Mouse (Mus musculus): ENCODE measurements around the gene Hecw2. TPM values are rescaled to one million over a fixed set of nuclear protein-coding genes. Genes with fewer than 3 reads are reported as not detected.

Gene Hecw2
- polyA plus RNA-seq, 1 experiment from 2014 or later, result 7.2 TPM

DNA sequence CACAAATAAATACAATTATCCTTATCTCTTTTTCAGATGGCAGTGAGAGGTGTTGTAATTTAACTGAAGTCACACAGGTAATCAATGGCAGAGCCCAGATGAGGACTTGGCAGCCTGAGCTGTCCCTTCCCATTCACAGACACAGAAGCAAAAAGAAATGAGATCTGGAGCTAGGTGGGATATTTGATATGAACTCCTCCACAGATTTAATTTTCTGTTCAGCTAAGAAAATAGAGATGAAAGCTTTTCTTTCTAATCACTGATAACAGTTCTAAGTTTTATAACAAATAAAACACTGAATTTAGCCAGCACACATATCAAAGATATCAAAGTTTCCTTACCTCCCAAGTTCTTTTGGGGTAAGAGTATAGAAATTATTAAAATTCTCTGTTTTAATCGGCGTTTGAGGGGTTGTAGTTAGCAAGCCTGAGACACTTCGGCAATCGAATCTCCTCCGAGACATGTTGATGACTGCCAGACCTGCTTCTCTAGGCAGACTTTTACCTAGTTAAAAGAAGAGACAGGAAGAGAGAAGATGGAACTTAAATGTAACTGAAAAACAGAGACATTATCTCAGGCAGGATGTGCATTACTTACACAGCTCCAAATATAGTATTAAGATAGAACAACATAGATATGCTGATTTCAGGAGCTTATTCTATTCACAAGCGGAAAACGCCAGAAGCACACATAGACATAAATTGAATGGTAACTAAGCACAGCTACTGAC lies 418.6 kb downstream of the Hecw2 start:
- Histone ChIP-seq H3K4me3 (no peak overlapping the region), H3K9me3 (no peaks in the 10 kb centered on the region), H3K27me3 (no peaks in the 10 kb centered on the region), H3K27ac (no peak overlapping the region), H3K4me2 (no peak overlapping the region), H3K9ac (no peak overlapping the region), H3K4me1 (replicated peaks) (no peaks in the 10 kb centered on the region), H3K36me3 (no peaks in the 10 kb centered on the region)
- 93% methylated on average over 7 of the region's 7 CpGs for WGBS
- no peak for ATAC-seq (ENCODE audit: low FRiP score)

DNA sequence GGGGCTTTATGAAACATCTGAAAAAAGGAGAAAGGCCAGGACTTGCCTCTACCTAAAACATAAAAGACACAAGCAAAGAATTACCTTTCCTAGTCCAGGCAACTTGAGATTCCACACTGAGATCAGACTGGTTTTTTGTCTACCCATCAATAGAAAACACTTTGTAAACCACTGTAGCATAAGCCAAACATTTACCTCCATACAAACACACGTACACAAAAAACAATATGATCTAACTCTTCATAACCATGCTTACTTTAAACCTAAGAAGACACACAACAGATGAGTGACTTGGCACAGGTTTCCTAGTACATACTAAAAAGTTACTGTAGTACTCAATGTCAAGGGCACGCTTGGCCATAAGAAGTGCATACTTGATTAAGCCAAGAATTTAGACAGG lies 419.4 kb downstream of the Hecw2 start:
- H3K4me3 ChIP-seq, result no peak overlapping the region
- no peaks in the 10 kb centered on the region for H3K4me1 ChIP-seq (replicated peaks)
- H3K4me2 ChIP-seq, result no peak overlapping the region
- no peak for ATAC-seq (ENCODE audit: low FRiP score)
- H3K27me3 ChIP-seq, result no peaks in the 10 kb centered on the region
- H3K36me3 ChIP-seq, result no peaks in the 10 kb centered on the region
- no peak overlapping the region for H3K27ac ChIP-seq
- H3K9ac ChIP-seq, result no peak overlapping the region
- H3K9me3 ChIP-seq, result no peaks in the 10 kb centered on the region
- WGBS, result 95% methylated on average over 2 of the region's 2 CpGs

DNA sequence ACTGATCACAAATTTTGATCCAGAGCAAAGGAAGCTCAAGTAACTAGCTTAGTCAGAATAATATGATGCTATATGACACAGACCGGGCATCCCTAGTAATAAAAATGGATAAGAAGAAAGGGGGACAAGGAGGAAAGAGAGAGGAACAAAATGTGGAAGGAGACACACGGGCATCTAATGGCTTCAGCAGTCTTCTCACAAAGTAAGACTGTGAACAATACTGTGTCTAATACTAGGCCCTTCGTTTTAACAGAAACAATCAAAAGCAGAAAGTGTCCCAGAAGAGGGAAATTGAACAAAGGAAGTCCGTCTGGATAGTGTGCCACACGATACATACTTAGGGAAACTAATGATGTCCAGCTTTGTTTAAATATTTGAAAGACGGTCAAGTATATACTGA lies 419.9 kb downstream of the Hecw2 start:
- Histone ChIP-seq H3K27ac (no peak overlapping the region), H3K36me3 (no peaks in the 10 kb centered on the region), H3K27me3 (no peaks in the 10 kb centered on the region), H3K4me3 (no peak overlapping the region), H3K4me1 (replicated peaks) (no peaks in the 10 kb centered on the region), H3K9ac (no peak overlapping the region), H3K9me3 (no peaks in the 10 kb centered on the region), H3K4me2 (no peak overlapping the region)
- no peak for ATAC-seq (ENCODE audit: low FRiP score)
- WGBS, result 87% methylated on average over 6 of the region's 6 CpGs

DNA sequence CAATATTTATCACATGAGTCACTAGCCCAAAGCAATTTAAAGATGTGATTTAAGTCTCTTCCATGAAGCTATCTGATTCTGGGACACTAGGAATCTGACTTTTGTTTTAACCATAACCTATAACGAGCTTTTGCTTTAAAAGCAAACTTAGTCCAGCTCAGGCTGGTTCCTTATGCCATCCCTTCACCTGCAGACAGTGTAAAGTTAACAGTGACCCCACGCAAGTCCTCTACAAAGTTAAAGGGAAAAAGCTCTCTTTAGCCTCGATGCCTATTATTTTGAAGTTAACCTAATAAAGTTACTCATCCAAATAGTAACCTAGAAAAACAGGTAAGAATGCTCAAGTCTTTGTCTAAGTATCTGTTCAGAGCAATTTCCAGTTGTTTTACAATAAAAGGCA lies 420.4 kb downstream of the Hecw2 start:
- no peak overlapping the region for H3K27ac ChIP-seq
- 94% methylated on average over 3 of the region's 3 CpGs for WGBS

GRCm38 (mm10) chr1:53773994-53774393 lies 421.0 kb downstream of the Hecw2 start:
- H3K4me3 ChIP-seq, result no peak overlapping the region
- H3K27ac ChIP-seq, result no peak overlapping the region
- H3K9ac ChIP-seq, result no peak overlapping the region
- H3K27me3 ChIP-seq, result no peaks in the 10 kb centered on the region
- no peak overlapping the region for H3K4me2 ChIP-seq
- no peaks in the 10 kb centered on the region for H3K36me3 ChIP-seq
- ATAC-seq (ENCODE audit: low FRiP score), result no peak
- H3K9me3 ChIP-seq, result no peaks in the 10 kb centered on the region
- H3K4me1 ChIP-seq (replicated peaks), result no peaks in the 10 kb centered on the region
- 67% methylated on average over 6 of the region's 6 CpGs for WGBS

More for the DNA sequence above, 420.4 kb downstream of the Hecw2 start:
- no peak for ATAC-seq (ENCODE audit: low FRiP score)
- Histone ChIP-seq H3K4me1 (replicated peaks) (no peaks in the 10 kb centered on the region), H3K4me2 (no peak overlapping the region), H3K9me3 (no peaks in the 10 kb centered on the region), H3K36me3 (no peaks in the 10 kb centered on the region), H3K4me3 (no peak overlapping the region), H3K9ac (no peak overlapping the region), H3K27me3 (no peaks in the 10 kb centered on the region)

DNA sequence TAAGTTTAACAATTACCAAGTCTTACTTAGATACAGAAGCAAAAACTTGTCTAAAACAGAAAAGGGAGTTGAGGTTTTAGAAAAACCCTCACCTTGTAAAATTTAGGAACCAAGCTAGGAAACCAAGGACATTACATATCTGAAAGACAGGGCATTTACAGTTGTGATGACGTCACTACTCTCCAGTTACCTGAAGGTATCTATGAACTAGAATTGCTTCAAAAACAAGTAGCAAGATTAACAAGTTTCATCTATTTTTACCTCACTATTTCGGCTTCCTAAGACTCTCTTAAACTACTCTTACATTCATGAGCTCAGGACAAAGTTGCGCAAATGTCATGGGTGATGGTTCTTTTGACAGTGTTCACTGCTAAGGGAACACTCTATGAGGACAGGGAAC lies 422.0 kb downstream of the Hecw2 start:
- no peak overlapping the region for H3K4me3 ChIP-seq
- no peaks in the 10 kb centered on the region for H3K27me3 ChIP-seq
- no peak for ATAC-seq (ENCODE audit: low FRiP score)
- no peaks in the 10 kb centered on the region for H3K4me1 ChIP-seq (replicated peaks)
- H3K9me3 ChIP-seq, result no peaks in the 10 kb centered on the region
- H3K36me3 ChIP-seq, result no peaks in the 10 kb centered on the region
- WGBS, result 94% methylated on average over 3 of the region's 3 CpGs
- no peak overlapping the region for H3K27ac ChIP-seq
- no peak overlapping the region for H3K9ac ChIP-seq
- no peak overlapping the region for H3K4me2 ChIP-seq

- Histone ChIP-seq H3K4me3 (no peak overlapping the region), H3K9ac (no peak overlapping the region), H3K36me3 (no peaks in the 10 kb centered on the region), H3K4me1 (replicated peaks) (no peaks in the 10 kb centered on the region), H3K9me3 (no peaks in the 10 kb centered on the region), H3K27me3 (no peaks in the 10 kb centered on the region), H3K27ac (no peak overlapping the region), H3K4me2 (no peak overlapping the region)
- no peak for ATAC-seq (ENCODE audit: low FRiP score)
- 98% methylated on average over 6 of the region's 6 CpGs for WGBS
Observed at GRCm38 (mm10) chr1:53771476-53771875, 423.5 kb downstream of the Hecw2 start.

GRCm38 (mm10) chr1:53766112-53766511 lies 428.9 kb downstream of the Hecw2 start:
- H3K4me3 ChIP-seq, result no peak overlapping the region
- H3K4me1 ChIP-seq (replicated peaks), result no peaks in the 10 kb centered on the region
- 95% methylated on average over 2 of the region's 2 CpGs for WGBS
- H3K4me2 ChIP-seq, result no peak overlapping the region
- H3K27ac ChIP-seq, result no peak overlapping the region
- no peak overlapping the region for H3K9ac ChIP-seq
- H3K27me3 ChIP-seq, result no peaks in the 10 kb centered on the region
- ATAC-seq (ENCODE audit: low FRiP score), result no peak
- no peaks in the 10 kb centered on the region for H3K9me3 ChIP-seq
- no peaks in the 10 kb centered on the region for H3K36me3 ChIP-seq

DNA sequence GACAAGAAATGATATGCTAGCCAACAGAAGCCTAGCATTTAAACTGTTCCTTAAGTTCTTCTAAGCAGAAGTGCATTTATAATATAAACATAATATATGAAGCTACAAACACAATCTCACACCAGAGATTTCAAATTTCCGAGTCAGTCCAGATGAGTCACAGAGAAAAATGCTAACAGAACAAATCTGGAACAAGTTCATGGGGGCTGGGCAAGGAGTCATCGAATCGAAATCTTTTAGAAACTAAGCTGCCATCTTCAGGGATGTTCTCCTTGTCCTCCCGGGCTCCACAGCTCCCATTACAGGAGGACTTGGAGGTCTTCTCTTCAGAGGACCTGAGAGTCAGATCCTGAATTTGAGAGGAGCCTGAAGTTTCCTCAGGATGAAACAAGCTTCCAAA lies 437.7 kb downstream of the Hecw2 start:
- Histone ChIP-seq H3K9me3 (no peaks in the 10 kb centered on the region), H3K27ac (no peak overlapping the region), H3K4me1 (replicated peaks) (no peaks in the 10 kb centered on the region), H3K27me3 (no peaks in the 10 kb centered on the region), H3K36me3 (no peaks in the 10 kb centered on the region), H3K4me2 (no peak overlapping the region), H3K4me3 (no peak overlapping the region), H3K9ac (no peak overlapping the region)
- WGBS, result 95% methylated on average over 4 of the region's 4 CpGs
- ATAC-seq (ENCODE audit: low FRiP score), result no peak

Small RNA genes lying within 50 kb of the gene (microRNA-seq; reads per million reads assigned to microRNA genes)
- gene Mir7681, result not detected

Other genes starting within 250 kb of the Hecw2 start
- gene Ccdc150, start 55.5 kb upstream of the Hecw2 start, polyA plus RNA-seq (2015; fragmentation: Nextera tagmentation; extraction: Ambion mirVana), result 0.22 and 0.31 TPM in 2 replicates
- 22.6 and 23.1 TPM in 2 replicates for gene Gtf3c3, start 243.8 kb upstream of the Hecw2 start, polyA plus RNA-seq (2015; fragmentation: Nextera tagmentation; extraction: Ambion mirVana)

Data from hindbrain, embryonic 13.5 days (tissue).